Mouse (Mus musculus) midbrain, embryonic 15.5 days (tissue): ENCODE data around the gene Lrr1. TPM values are rescaled to one million over a fixed set of nuclear protein-coding genes. Genes with fewer than 3 reads are reported as not detected.

Experiments used
- ATAC-seq: fragments of 200-750 bp; cut with Nextera tagmentation; replicated peaks from 2 replicates; pipeline ENCODE4 v1.8.0; 2017; ENCODE audit warnings: moderate TSS enrichment
- H3K27ac ChIP-seq: fragments of 300-500 bp; sonication (generic); 2 replicates; pipeline ENCODE4 v1.5.1; 2015; ENCODE audit warnings: mild to moderate bottlenecking, inconsistent platforms
- H3K27me3 ChIP-seq: fragments of 300-500 bp; sonication (generic); replicated peaks from 2 replicates; pipeline ENCODE4 v1.6.1; 2015; ENCODE audit warnings: inconsistent platforms
- H3K36me3 ChIP-seq: fragments of 300-500 bp; sonication (generic); replicated peaks from 2 replicates; pipeline ENCODE4 v1.6.1; 2015; ENCODE audit warnings: inconsistent platforms
- H3K4me1 ChIP-seq: fragments of 300-500 bp; sonication (generic); 2 replicates; pipeline ENCODE4 v1.6.1; 2015; ENCODE audit warnings: inconsistent platforms
- H3K4me2 ChIP-seq: fragments of 300-500 bp; sonication (generic); 2 replicates; pipeline ENCODE4 v1.6.1; 2015; ENCODE audit warnings: inconsistent platforms, mild to moderate bottlenecking, moderate library complexity
- H3K4me3 ChIP-seq: fragments of 300-500 bp; sonication (generic); 2 replicates; pipeline ENCODE4 v1.5.1; 2015; ENCODE audit warnings: mild to moderate bottlenecking, inconsistent platforms
- H3K9ac ChIP-seq: fragments of 300-500 bp; sonication (generic); 2 replicates; pipeline ENCODE4 v1.6.1; 2015; ENCODE audit warnings: mild to moderate bottlenecking, inconsistent platforms
- H3K9me3 ChIP-seq: fragments of 300-500 bp; sonication (generic); 2 replicates; pipeline ENCODE4 v1.6.1; 2016; ENCODE audit warnings: inconsistent platforms
- WGBS: fragments of 180-500 bp; shearing (Covaris S2); methylation state at CpG from one replicate; pipeline ENCODE4 v1.1.7; 2015; ENCODE audit warnings: mixed read lengths; 5-methylcytosine and 5-hydroxymethylcytosine counted together
- polyA plus RNA-seq: library from polyadenylated mRNA; unstranded; fragments of >200 nt; fragmentation: Nextera tagmentation; extraction: Ambion mirVana; gene quantifications from 2 replicates; pipeline ENCODE4 v1.2.1, GENCODE M21; 2015

Lrr1 gene
- polyA plus RNA-seq: 2.7 and 3.3 TPM in 2 replicates

DNA sequence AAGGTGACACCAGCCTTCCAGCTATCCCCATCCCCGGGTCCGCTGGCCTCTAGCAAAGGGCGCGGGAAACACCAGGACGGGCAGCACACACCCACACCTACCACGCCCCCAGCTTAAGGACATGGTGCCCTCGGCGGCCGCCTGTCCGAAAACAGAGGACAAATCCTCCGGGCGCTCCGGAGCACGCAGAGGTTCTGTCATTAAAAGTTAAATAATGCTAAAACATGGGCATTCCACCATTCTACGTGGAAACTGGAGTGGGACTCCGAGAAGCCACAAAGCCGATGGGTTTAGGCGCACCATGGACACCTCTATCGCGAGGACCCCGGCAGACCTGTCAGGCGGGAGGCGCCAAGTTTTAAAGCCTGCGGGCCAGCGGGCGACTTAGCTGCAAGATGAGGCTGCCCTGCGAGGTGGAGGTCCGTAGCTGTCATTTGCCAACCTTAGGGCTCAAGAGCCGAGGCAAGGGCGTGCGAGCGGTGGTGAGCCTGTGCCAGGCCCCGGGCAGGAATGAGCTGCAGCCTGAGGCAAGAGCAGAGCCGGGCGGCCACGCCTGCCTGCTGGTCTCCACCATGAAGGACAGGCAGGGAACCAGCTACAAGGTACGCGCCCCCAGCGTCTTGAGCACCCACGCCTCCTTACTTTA lies at the start of gene Lrr1:
Lrr1 (plus strand) TSS at position 354 of the 646 bp plus-strand sequence.
- under 1% methylated on average over 40 of the region's 40 CpGs for WGBS
- peak; percentile 94 for ATAC-seq

DNA sequence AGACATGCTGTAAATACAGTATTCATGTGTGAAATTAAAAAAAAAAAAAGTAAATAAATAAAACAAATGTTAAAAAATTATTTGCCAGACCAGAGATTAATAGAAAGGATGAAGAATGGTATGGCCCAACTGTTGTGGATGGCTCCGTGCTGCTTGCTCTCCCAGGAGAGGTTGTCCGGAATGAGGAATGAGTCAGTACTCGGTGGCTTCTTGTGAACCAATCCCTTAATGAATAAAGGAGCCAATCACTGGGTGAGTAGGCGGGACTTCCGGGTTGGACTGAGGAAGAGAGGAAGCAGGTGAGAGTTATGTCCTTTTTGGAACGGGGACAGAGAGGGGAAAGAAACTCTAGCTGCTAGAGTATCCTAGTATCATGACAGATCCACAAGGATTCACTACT lies 48.7 kb upstream of the Lrr1 start:
- Histone ChIP-seq H3K9me3 (no peaks in the 10 kb centered on the region), H3K36me3 (no peaks in the 10 kb centered on the region), H3K4me1 (no peaks in the 10 kb centered on the region), H3K4me3 (no peak overlapping the region), H3K27ac (no peak overlapping the region), H3K9ac (no peak overlapping the region), H3K4me2 (no peak overlapping the region), H3K27me3 (no peaks in the 10 kb centered on the region)
- ATAC-seq: no peak
- 90% methylated on average over 6 of the region's 6 CpGs for WGBS

More for the DNA sequence above, at the start of gene Lrr1:
- Histone ChIP-seq H3K4me1 (peaks cover 11% of the 10 kb centered on the region), H3K9me3 (no peaks in the 10 kb centered on the region), H3K4me3 (peak within 1 kb of the TSS; percentile 64), H3K27me3 (no peaks in the 10 kb centered on the region), H3K27ac (peak within 1 kb of the TSS; percentile 81), H3K4me2 (peak within 1 kb of the TSS; percentile 97), H3K36me3 (no peaks in the 10 kb centered on the region), H3K9ac (peak within 1 kb of the TSS; percentile 64)

DNA sequence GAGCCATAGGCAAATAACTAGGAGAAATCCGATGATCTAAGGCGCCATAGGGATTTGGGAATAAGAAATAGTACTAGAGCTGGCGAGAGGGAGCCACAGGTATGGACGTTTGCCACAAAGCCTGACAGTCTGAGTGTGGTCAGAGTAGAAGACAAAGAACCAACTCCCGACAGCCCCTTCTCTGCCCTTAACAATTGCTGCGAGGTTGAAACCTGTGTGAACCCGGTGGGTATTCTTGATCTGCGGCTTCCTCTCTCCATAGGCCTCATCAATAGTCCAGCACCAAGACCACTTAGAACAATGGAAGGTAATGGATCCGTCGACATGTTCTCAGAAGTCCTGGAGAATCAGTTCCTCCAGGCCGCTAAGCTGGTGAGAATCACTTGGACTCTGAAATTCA lies 45.8 kb upstream of the Lrr1 start:
- Histone ChIP-seq H3K9me3 (no peaks in the 10 kb centered on the region), H3K4me3 (no peak overlapping the region), H3K4me2 (no peak overlapping the region), H3K27me3 (no peaks in the 10 kb centered on the region), H3K36me3 (no peaks in the 10 kb centered on the region), H3K4me1 (no peaks in the 10 kb centered on the region), H3K9ac (no peak overlapping the region), H3K27ac (no peak overlapping the region)
- no peak for ATAC-seq
- 92% methylated on average over 11 of the region's 11 CpGs for WGBS

DNA sequence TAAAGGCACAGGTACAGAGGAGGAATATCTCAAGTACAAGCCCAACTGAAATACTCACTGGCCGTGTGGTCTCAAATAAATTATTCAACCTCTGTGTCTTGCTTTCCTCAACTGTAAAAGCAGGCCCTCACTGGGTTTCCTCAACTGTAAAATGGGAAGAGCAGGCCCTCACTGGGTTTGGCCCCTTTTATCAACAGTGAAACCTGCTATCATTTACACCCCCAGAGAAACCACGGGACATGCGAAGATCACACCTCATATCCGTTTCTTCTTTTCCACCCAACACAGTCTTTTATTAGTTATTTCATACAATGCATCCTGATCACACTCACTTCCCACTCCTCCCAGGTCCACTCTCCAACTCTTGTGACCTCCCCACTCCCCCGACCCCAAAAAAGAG lies 43.5 kb upstream of the Lrr1 start:
- Histone ChIP-seq H3K27ac (no peak overlapping the region), H3K9me3 (no peaks in the 10 kb centered on the region), H3K36me3 (no peaks in the 10 kb centered on the region), H3K9ac (no peak overlapping the region), H3K4me3 (no peak overlapping the region), H3K27me3 (no peaks in the 10 kb centered on the region), H3K4me2 (no peak overlapping the region), H3K4me1 (no peaks in the 10 kb centered on the region)
- WGBS: 89% methylated on average over 5 of the region's 5 CpGs
- ATAC-seq: no peak

DNA sequence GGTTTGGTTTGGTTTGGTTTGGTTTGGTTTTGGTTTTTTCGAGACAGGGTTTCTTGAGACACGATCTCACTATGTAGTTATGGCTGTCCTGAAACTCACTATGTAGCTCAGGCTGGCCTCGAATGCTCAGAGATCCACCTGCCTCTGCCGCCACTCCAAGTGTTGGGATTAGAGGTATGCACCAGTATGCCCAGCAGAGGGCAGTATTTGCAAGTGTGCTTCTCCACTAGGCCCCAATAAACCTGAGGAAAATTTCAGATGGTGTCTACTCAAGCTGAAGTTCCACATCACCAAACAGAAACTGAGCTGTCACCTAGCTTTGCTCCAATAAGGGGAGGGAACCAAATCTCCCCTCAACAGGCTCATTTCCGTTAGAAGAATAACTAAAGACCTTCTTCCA lies 41.4 kb upstream of the Lrr1 start:
- H3K9ac ChIP-seq: no peak overlapping the region
- H3K4me1 ChIP-seq: no peaks in the 10 kb centered on the region
- no peak overlapping the region for H3K4me3 ChIP-seq
- H3K27ac ChIP-seq: no peak overlapping the region
- H3K27me3 ChIP-seq: no peaks in the 10 kb centered on the region
- ATAC-seq: no peak
- no peaks in the 10 kb centered on the region for H3K36me3 ChIP-seq
- no peak overlapping the region for H3K4me2 ChIP-seq
- no peaks in the 10 kb centered on the region for H3K9me3 ChIP-seq
- 93% methylated on average over 5 of the region's 5 CpGs for WGBS

DNA sequence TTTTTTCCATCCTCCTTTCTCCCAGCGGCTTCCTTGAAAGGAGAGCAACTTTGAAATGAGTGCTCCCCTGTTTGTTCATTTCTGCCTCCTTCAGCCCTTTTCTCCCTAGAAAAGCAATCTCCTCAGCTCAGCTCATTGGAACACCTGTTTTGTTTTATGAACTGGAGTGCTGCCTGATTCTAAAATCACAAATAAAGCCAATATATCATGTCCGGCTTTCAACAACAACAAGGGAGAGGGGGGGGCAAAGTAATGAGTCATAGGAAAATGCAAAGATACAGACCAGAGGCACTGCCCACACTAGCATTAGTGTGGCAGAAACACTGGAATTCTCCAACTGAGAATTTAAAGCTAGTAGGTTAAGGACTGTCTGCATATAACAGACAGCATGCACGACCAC lies 41.0 kb upstream of the Lrr1 start:
- H3K36me3 ChIP-seq: no peaks in the 10 kb centered on the region
- no peak overlapping the region for H3K4me2 ChIP-seq
- no peaks in the 10 kb centered on the region for H3K4me1 ChIP-seq
- H3K9ac ChIP-seq: no peak overlapping the region
- ATAC-seq: no peak
- H3K4me3 ChIP-seq: no peak overlapping the region
- no peaks in the 10 kb centered on the region for H3K9me3 ChIP-seq
- no peaks in the 10 kb centered on the region for H3K27me3 ChIP-seq
- no peak overlapping the region for H3K27ac ChIP-seq
- 92% methylated on average over 3 of the region's 3 CpGs for WGBS

DNA sequence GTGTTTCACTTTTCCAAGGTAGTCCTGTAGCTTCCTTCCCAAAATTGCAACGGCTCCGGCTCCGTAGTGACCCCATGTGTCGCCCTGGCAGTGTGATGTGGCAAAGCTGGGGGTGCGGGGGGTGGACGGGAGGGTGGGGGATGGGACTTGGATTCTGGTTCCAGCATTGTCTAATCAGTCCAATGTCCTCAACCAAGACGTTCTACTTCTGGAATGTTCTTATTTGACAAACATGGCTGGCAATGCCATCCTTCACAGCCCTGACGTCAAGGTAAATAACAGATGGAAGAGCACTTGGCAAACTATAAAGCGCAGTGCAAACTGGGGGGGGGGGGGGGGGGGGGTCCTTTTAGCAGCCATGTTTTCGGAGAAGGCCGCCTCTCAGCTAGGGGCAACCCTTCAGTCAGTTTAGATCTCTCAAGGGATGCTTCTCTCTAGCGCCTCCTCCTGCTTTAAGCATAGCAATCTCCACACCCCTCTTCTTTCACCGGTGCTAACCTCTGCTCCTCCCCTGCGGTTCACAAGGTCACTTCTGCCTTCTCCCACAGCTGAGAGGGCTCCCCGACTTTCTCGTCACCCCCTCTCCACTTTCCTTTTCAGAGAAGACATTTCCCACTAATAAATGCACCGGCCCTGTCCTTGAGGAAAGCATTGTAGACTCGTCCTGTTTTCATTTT lies 38.8 kb upstream of the Lrr1 start:
- ATAC-seq: no peak
- Histone ChIP-seq H3K4me3 (no peak overlapping the region), H3K36me3 (no peaks in the 10 kb centered on the region), H3K9ac (no peak overlapping the region), H3K4me2 (0 out of 2 replicates have a peak overlapping the region, but pooled peaks have one; percentile 17), H3K27ac (no peak overlapping the region), H3K9me3 (no peaks in the 10 kb centered on the region), H3K27me3 (no peaks in the 10 kb centered on the region), H3K4me1 (no peaks in the 10 kb centered on the region)
- 45% methylated on average over 18 of the region's 18 CpGs for WGBS

DNA sequence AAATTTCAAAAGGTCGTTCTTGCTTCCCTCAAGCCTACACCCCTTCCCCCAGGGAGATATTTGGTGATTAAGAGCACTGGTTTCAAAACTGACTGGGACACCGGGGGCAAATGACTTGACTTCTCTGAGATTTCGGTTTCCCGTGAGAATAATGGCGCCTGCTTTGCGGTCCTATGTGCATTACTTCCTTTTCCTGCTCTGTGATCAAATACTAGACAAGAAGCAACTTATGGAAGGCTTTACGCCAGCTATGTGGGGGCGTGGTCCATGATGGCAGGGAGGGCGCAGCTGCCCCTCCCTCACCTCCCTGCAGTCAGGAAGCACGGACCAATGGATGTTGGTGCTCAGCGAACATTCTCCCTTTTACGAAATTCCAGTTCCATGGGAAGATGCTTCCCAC lies 38.1 kb upstream of the Lrr1 start:
- H3K4me1 ChIP-seq: no peaks in the 10 kb centered on the region
- H3K27me3 ChIP-seq: no peaks in the 10 kb centered on the region
- 76% methylated on average over 12 of the region's 12 CpGs for WGBS
- no peak overlapping the region for H3K27ac ChIP-seq
- H3K4me2 ChIP-seq: no peak overlapping the region
- ATAC-seq: no peak
- no peaks in the 10 kb centered on the region for H3K9me3 ChIP-seq
- no peaks in the 10 kb centered on the region for H3K36me3 ChIP-seq
- H3K4me3 ChIP-seq: no peak overlapping the region
- H3K9ac ChIP-seq: no peak overlapping the region

DNA sequence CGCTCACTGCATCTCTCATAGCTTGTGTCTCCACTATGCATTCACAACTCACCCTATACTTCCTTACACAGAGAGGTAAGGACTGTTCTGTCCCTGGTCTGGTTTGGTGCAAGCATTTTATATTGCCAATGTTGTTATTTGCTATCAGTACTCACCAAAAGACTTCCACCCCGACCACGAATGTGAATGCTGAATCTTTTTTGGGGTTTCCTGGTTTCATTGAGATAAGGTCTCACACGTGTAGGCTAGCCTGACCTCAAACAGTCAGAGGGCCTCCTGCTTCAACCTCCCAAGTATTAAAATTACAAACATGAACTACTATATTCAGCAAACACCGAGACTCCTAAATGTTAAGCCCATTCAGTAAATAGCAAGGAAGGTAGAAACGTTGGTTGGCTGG lies 37.3 kb upstream of the Lrr1 start:
- WGBS: 85% methylated on average over 6 of the region's 6 CpGs
- no peaks in the 10 kb centered on the region for H3K36me3 ChIP-seq

DNA sequence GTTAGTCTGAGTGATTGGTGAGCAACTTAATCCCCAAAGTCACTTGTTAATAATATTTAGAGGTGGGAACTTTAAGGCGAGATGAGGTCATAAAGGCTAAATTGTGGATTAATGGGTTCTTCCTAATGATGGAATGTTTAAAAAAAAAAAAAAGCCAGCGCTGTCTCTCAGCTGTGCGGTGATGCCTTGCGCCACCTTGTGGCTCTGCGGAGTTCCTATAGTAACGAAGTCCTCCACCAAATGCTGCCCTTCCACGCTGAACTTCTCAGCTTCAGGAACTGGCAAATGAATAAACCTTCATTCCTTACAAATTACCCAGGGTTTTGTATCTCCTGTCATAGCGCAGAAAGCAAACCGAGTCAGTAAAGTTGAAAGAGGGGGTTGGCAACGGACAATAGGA lies 36.6 kb upstream of the Lrr1 start:
- Histone ChIP-seq H3K27me3 (no peaks in the 10 kb centered on the region), H3K4me1 (no peaks in the 10 kb centered on the region)
- ATAC-seq: 0 out of 2 replicates have a peak, but pooled peaks have one; percentile 62

More for the DNA sequence above, 37.3 kb upstream of the Lrr1 start:
- H3K9me3 ChIP-seq: no peaks in the 10 kb centered on the region
- H3K4me3 ChIP-seq: no peak overlapping the region
- no peak overlapping the region for H3K27ac ChIP-seq
- no peak overlapping the region for H3K9ac ChIP-seq
- no peak overlapping the region for H3K4me2 ChIP-seq
- no peaks in the 10 kb centered on the region for H3K4me1 ChIP-seq
- ATAC-seq: no peak
- no peaks in the 10 kb centered on the region for H3K27me3 ChIP-seq

DNA sequence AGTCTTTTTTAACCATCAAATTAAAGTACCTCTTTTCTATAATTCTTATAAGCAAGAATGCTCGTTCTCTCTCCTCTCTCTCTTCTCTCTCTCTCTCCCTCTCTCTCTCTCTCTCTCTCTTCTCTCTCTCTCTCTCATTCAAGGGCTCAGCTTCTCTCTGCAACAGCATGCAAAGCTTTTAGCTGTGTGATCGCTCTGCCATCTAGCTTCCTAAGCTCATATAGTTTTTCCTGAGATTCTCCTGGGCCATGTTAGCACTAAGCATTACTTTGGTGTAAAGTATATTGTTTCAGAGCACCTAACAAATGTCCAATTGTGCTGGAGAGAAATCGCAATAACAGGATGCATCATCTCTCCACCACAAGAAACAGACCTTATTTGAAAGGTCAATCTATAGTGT lies 29.4 kb upstream of the Lrr1 start:
- Histone ChIP-seq H3K4me1 (no peaks in the 10 kb centered on the region), H3K4me3 (no peak overlapping the region), H3K27me3 (no peaks in the 10 kb centered on the region), H3K9me3 (no peaks in the 10 kb centered on the region), H3K9ac (no peak overlapping the region), H3K4me2 (no peak overlapping the region), H3K27ac (no peak overlapping the region), H3K36me3 (no peaks in the 10 kb centered on the region)
- 85% methylated on average over 3 of the region's 3 CpGs for WGBS
- ATAC-seq: no peak

More for the DNA sequence above, 36.6 kb upstream of the Lrr1 start:
- no peak overlapping the region for H3K27ac ChIP-seq
- no peaks in the 10 kb centered on the region for H3K9me3 ChIP-seq
- 11% methylated on average over 10 of the region's 10 CpGs for WGBS
- no peak overlapping the region for H3K4me2 ChIP-seq
- H3K36me3 ChIP-seq: no peaks in the 10 kb centered on the region
- H3K9ac ChIP-seq: no peak overlapping the region
- no peak overlapping the region for H3K4me3 ChIP-seq

DNA sequence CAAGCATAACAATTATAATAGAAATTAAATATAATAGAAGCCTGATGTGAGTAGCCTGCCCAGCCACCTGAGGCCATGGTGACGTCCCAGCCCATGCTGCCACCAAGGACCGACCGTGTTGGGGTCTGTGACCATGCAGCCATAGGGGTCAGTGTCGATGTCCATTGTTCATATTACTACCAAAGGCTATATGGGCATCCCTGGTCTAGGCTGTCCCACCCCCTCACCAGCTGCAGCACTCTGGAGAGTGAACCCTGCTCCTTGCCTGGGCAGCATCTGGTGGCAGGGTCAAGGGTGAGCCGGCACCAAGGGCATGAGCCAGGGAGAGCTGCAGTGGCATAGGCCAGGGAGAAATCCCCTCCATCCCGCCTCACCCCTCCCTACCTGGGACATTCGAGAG lies 28.8 kb upstream of the Lrr1 start:
- Histone ChIP-seq H3K27ac (no peak overlapping the region), H3K9me3 (no peaks in the 10 kb centered on the region), H3K36me3 (no peaks in the 10 kb centered on the region), H3K27me3 (no peaks in the 10 kb centered on the region), H3K4me1 (no peaks in the 10 kb centered on the region), H3K4me2 (no peak overlapping the region), H3K9ac (no peak overlapping the region), H3K4me3 (no peak overlapping the region)
- 90% methylated on average over 7 of the region's 7 CpGs for WGBS
- ATAC-seq: no peak

DNA sequence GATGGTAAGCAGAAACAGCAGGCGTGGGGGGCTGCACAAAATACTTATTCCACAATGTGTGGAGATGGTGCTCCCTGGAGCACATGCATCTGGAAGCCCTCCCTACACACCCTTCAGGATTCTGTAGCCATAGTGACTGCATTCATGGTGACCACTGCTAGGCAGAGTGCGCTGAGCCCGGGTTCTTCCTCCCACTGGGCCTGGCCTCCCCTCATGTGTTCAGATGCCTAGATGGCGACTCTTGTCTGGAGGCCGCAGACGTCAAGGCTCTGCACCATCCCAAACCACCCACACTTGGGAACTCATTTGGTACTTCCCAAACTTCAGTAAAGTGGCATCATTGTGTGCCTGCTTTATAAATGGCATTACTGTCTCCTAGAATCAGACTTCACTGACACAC lies 25.2 kb upstream of the Lrr1 start:
- Histone ChIP-seq H3K4me3 (no peak overlapping the region), H3K4me2 (no peak overlapping the region), H3K9ac (no peak overlapping the region), H3K27ac (no peak overlapping the region), H3K36me3 (no peaks in the 10 kb centered on the region), H3K4me1 (no peaks in the 10 kb centered on the region), H3K9me3 (no peaks in the 10 kb centered on the region), H3K27me3 (no peaks in the 10 kb centered on the region)
- ATAC-seq: no peak
- WGBS: 73% methylated on average over 6 of the region's 6 CpGs
